Mouse (Mus musculus): Measurements from ENCODE around the gene Rpusd4.

Rpusd4 gene

GRCm38 (mm10) chr9:35286351-35286750 is 18.7 kb downstream of the Rpusd4 start:
- DNase-seq (ENCODE audit: low read depth, low spot score), result no peak

GRCm38 (mm10) chr9:35289992-35290391 is 22.3 kb downstream of the Rpusd4 start:
- DNase-seq (ENCODE audit: low read depth, low spot score), result no peak

GRCm38 (mm10) chr9:35290417-35290816 is 22.8 kb downstream of the Rpusd4 start:
- DNase-seq (ENCODE audit: low read depth, low spot score), result no peak

DNA sequence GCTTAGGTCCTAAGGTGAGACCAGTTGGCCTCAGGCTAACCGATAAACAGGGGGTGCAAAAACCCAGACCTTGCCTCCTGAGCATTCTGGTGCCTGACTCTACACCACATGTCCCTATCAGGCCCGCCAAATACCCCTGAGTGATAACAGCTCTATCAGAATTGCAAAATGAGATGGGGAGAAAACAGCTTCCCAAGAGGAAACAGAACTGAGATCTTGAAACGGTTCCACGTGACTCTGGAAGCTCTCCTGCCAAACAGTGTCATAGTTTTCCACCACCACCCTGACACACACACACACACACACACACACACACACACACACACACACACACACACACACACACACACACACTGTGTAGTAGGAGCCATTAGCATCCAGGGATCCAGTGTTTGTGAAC is 23.3 kb downstream of the Rpusd4 start:
- no peak for DNase-seq (ENCODE audit: low read depth, low spot score)

DNA sequence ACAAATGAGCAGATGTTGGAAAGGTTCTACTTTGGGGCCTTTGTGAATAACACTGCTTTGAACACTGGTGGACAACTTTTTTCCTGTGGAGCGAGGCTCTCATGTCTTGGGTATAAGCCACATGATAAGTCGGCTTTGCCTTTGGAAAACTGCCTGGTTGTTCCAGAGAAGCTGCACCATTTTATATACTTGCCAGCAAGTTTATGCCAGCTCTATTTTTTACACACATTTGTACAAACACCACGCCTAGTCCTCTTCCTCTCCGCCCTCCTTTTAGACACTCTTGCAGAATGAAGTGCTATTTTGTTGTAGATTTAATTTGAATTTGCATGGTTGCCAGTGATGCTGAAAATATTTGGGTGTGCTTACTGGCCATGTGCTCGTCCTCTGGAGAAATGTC is 25.8 kb downstream of the Rpusd4 start:
- no peak for DNase-seq (ENCODE audit: low read depth, low spot score)

DNA sequence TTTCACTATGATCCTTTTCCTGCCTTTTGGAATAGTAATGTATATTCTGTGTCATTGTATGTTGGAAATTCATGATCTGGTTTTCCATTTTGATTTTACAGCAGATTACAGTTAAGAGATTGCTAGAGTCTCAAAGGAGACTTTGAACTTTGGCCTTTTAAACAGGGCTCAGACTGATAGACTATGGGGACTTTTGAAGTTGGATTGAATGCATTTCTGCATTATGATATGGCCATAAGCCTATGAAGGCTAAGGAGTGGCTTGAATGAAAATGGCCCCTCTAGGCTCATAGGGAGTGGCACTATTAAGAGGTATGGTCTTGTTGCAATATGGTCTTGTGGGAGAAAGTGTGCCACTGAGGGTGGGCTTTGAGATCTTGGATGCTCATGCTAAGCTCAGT is 30.1 kb downstream of the Rpusd4 start:
- no peak for DNase-seq (ENCODE audit: low read depth, low spot score)

DNA sequence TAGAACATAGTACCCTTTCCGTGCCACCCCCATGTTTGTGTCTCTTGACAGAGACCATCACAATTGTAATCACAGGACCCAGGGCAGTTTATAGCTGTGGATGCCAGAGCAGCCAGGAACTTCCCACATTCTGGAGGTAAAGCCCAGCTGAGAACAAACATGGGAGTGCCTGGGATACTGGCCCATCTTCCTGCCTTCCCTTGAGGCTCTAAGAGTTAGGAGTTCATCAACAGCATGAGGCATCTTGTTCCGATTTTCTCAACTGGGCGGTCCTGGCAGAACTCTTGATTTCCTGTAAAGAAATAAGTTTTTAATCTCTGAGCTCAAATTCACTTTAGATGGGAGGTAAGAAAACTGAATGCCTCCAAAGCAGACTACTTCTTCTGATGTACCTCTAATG is 34.5 kb downstream of the Rpusd4 start:
- no peak for DNase-seq (ENCODE audit: low read depth, low spot score)

DNA sequence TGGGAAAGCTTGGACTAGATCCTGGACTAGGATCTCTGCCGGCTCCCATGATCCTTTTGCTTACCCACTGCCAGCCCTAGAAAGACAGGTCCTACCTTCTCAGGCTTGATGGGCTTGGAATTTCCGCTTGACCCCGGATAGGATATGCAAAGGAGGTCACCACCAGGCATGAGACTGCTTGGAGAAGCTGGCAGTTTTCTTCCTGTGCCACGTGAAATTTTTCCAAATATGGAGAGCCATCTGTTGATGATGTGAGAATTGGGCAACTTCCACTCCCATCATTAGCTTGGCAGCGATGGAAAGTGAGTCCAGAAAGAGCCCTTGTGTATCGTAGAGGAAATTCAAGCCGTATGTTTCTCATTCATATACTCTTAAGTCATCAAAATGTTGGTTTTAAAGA is 39.8 kb downstream of the Rpusd4 start:
- DNase-seq (ENCODE audit: low read depth, low spot score), result no peak

- DNase-seq (ENCODE audit: low read depth, low spot score), result no peak
Observed at GRCm38 (mm10) chr9:35310377-35310776, 42.7 kb downstream of the Rpusd4 start.

DNA sequence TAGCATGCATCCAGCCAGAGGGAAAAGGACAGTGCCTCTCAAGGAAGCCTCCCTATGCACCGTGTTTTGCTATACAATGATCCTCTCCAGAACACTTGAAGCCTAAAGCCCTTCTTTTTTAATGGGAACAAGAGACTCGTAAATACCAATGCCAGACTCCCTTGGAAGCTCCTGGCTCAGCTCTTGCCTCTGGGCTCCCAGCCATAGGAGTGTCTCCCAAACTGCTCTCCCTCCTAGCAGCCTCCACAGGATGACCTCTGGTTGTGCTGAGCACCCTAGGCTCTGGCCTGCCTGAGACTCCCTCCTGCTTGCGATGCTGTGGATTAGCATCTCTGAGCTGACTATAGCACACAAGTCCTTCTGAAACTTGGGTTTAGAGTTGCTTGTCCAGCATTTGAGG is 44.9 kb downstream of the Rpusd4 start:
- DNase-seq (ENCODE audit: low read depth, low spot score), result no peak

DNA sequence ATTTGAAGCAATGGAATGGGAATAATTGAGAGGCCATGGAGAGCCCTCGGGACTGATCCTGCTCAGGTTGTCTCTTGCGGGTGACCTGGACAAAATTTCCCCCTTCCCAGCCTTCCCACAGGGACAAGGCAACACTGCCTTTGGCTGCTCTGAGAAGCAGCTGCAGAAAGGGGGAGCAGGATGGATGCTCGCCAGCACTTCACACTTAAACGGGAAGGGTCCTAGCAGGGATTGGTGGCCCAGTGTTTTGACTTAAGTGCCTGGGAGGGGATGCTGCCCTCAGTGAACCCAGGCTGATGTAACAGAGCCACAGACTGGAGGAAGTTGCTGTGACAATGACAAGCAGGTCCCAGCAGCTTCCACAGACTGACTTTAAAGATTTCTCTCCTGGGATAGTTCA is 45.9 kb downstream of the Rpusd4 start:
- no peak for DNase-seq (ENCODE audit: low read depth, low spot score)

DNA sequence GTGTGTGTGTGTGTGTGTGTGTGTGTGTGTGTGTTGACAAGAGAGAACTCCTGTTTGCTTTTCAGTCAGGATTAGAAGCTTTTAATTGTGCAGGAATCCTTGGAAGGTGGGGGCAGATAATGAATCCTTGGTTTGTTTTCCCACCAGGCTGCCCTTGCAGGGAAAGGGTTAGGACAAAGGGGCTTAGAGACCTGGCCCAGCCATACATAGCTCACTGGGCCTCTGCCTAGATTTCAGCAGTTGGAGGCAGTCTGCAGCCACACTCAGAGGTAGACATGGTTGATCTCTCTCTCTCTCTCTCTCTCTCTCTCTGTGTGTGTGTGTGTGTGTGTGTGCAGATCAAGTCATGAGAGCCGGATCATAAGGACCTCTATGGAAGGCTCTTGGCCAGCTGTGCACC is 46.6 kb downstream of the Rpusd4 start:
- no peak for DNase-seq (ENCODE audit: low read depth, low spot score)

- DNase-seq (ENCODE audit: low read depth, low spot score), result no peak
Observed at GRCm38 (mm10) chr9:35316771-35317211, 49.1 kb downstream of the Rpusd4 start.

- no peak for DNase-seq (ENCODE audit: low read depth, low spot score)
Observed at GRCm38 (mm10) chr9:35317233-35317980, 49.7 kb downstream of the Rpusd4 start.

GRCm38 (mm10) chr9:35318537-35319172 is 51.0 kb downstream of the Rpusd4 start:
- no peak for DNase-seq (ENCODE audit: low read depth, low spot score)

DNA sequence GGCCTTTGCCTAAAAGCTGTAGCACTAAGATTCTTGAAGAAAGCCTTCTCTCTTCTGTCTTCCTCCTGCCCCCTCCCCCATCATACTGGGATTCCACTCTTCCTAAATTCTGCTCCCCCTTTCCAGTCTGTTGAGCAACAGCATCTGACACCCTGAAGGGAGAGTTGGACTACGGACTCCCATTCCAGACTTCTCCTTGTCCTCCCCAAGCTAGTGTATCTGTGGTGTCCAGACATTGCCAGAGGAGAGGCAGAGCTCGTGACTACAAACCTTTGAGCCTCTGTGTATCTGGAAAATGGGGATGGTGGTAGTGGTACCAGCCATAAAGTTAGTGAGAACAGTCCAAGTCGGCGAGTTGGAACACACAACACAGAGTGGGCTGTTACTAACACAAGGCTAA is 52.6 kb downstream of the Rpusd4 start:
- no peak for DNase-seq (ENCODE audit: low read depth, low spot score)

GRCm38 (mm10) chr9:35323974-35324373 is 56.3 kb downstream of the Rpusd4 start:
- no peak for DNase-seq (ENCODE audit: low read depth, low spot score)

DNA sequence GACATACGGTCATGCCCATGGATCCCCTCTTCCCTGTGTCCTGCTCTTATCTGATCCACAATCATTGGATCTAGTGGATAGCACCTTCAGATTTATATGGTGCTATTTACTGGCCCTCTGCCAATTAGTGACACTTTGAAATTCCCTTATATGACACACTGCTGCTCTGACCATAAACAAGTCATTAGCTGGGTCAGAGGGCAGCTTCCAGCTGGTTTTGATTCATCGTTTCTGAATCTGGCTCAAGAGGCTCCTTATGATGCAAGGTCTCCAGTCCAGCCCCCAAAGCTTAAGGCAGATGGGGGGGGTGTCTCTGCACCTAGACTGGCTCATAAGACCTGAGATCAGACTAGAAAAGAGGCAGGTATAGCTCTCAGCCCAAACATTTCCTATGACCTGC is 56.9 kb downstream of the Rpusd4 start:
- no peak for DNase-seq (ENCODE audit: low read depth, low spot score)

DNA sequence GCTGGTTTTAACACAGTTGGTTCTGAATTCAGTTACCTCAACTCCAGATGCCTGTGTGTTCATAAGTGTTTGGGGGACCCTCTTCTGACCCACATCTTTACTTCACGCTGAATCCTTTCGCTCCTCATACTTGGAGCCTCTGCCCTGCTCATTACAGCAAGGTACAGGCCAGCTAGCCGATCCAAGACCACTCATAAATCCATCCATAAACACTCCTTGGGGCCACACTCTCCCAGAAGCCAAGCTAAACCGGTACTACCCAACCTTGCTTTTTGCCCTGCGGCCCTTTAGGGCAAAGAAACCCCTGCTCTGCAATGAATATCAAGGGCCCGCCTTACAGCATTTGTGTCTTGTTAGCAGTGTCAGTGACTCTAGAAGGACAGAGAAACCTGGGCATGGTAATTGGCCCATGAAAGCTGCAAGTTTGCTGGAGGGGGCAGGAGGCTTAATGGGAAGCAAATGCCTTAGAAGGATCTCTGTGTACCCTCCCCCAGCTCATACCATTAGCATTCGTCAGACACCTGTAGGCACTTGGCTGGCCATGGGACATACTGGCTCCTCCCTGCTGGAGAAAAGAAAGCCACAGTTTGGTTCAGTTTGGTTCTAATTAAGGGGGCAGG is 59.1 kb downstream of the Rpusd4 start:
- DNase-seq (ENCODE audit: low read depth, low spot score), result no peak

All from A20 (cell line).